ENCODE assay signal across 24 mouse cellular contexts in the genomic region with DNA sequence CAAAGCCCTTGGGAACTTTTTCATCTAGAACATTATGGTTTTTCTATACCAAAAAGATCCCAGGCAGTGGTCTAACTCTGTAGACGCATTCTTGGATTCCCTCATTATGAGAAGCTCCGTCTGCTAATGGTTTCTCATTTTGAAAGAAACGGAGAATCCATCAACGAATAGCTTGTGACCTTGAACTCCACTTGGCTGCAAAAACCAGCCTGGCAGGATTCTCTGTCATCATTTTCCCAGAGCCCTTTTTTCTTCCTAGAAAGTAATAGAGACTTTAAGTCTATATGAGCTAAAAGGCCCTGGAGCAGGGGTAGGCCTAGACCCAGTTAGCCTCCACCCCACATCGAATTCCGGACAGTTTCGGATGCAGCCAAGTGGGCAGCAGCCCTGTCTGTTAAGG. TPM values are rescaled to one million over a fixed set of nuclear protein-coding genes. Genes with fewer than 3 reads are reported as not detected.
DNase-seq lines count a peak whose midpoint lies in the region; ATAC-seq and TF ChIP-seq lines count a peak whose summit lies in the region.
"Had no signal": no experiment of that assay in that cellular context is flagged by ENCODE, and none has a peak within 500 bp of the region (broad histone marks: within the 10 kb centered on the region; RNA-seq: fewer than 3 reads in every experiment).

No protein-coding gene starts in this region.

- no peak for TF ChIP-seq EP300 in lung, postnatal 0 days (IDR thresholded peaks at IDR 0.05)

- no peak overlapping the region for H3K4me3 ChIP-seq in layer of hippocampus, adult 2 months
- H3K4me3 ChIP-seq in lung, postnatal 0 days (ENCODE audit: low read depth, low read length): no peak overlapping the region
- H3K4me3 ChIP-seq: forebrain, embryonic 13.5 days; heart, embryonic 13.5 days; liver, embryonic 15.5 days; midbrain, embryonic 10.5 days; midbrain, embryonic 15.5 days had no signal

- 57% methylated on average over 7 of the region's 7 CpGs for WGBS in lung, postnatal 0 days

- no peak for ATAC-seq in lung, postnatal 0 days
- ATAC-seq: forebrain, embryonic 13.5 days; midbrain, embryonic 15.5 days; Patski had no signal

- H3K9ac ChIP-seq in lung, postnatal 0 days (replicated peaks; ENCODE audit: low read depth): no peak overlapping the region
- H3K9ac ChIP-seq: forebrain, embryonic 13.5 days; heart, embryonic 13.5 days; hindbrain, embryonic 14.5 days; liver, embryonic 15.5 days; midbrain, embryonic 15.5 days had no signal

- H3K27ac ChIP-seq in layer of hippocampus, adult 2 months: peak overlapping the region; percentile 24; the same call in 1 of the 2 replicates
- H3K27ac ChIP-seq in lung, postnatal 0 days (ENCODE audit: low read length): no peak overlapping the region
- H3K27ac ChIP-seq: forebrain, embryonic 13.5 days; heart, embryonic 13.5 days; hindbrain, embryonic 14.5 days; liver, embryonic 15.5 days; midbrain, embryonic 10.5 days; midbrain, embryonic 15.5 days had no signal

- H3K27me3 ChIP-seq in lung, postnatal 0 days (replicated peaks; ENCODE audit: insufficient read depth, low read length): peaks cover 8% of the 10 kb centered on the region; the same call in 1 of the 2 replicates
- H3K27me3 ChIP-seq: forebrain, embryonic 13.5 days; midbrain, embryonic 15.5 days had no signal

- H3K4me2 ChIP-seq in lung, postnatal 0 days (replicated peaks; ENCODE audit: low read depth, low read length): no peak overlapping the region
- H3K4me2 ChIP-seq: forebrain, embryonic 13.5 days; heart, embryonic 13.5 days; hindbrain, embryonic 14.5 days; liver, embryonic 15.5 days; midbrain, embryonic 15.5 days had no signal

- H3K36me3 ChIP-seq in lung, postnatal 0 days (ENCODE audit: insufficient read depth, low read length): no peaks in the 10 kb centered on the region
- H3K36me3 ChIP-seq: heart, embryonic 13.5 days; liver, embryonic 15.5 days had no signal

- H3K9me3 ChIP-seq in lung, postnatal 0 days (ENCODE audit: low read length): no peaks in the 10 kb centered on the region
- H3K9me3 ChIP-seq: forebrain, embryonic 13.5 days; heart, embryonic 13.5 days; liver, embryonic 15.5 days; midbrain, embryonic 10.5 days; midbrain, embryonic 15.5 days had no signal

- TF ChIP-seq CTCF in layer of hippocampus, adult 2 months (conservative IDR thresholded peaks at IDR 0.05): no peak
- TF ChIP-seq CTCF in lung, postnatal 0 days (IDR thresholded peaks at IDR 0.05): no peak

- H3K4me1 ChIP-seq in lung, postnatal 0 days (ENCODE audit: insufficient read depth, low read depth, low read length): no peaks in the 10 kb centered on the region

- peak; percentile 24 for DNase-seq in cerebellum, adult 9-11 months
- DNase-seq in cerebellum, postnatal 10 days: no peak
- no peak for DNase-seq in layer of hippocampus, adult 2 months (ENCODE audit: low spot score in 2 of 2)
- no peak for DNase-seq in layer of hippocampus, adult 18-20 months (ENCODE audit: low spot score in 2 of 2)
- peak; percentile 27 for DNase-seq in lung, postnatal 10 days
- DNase-seq in lung, postnatal 0 days (ENCODE audit: low spot score): no peak
- DNase-seq: adrenal gland, postnatal 10 days; gastrocnemius, postnatal 10 days; kidney, adult 8-10 months; kidney, postnatal 25 days; layer of hippocampus, postnatal 36 days; left cerebral cortex, postnatal 4 days; liver; right cerebral cortex, adult 18-20 months; spleen, adult 18-20 months; thymus, adult 2 months; thymus, postnatal 36 days had no signal

RNA-seq across cellular contexts. Expression of a gene that starts 5.6 kb away (rescaled TPM):
- 1,000 to 10,000 TPM; 1,009 to 1,066 TPM for total RNA-seq in layer of hippocampus, adult 2 months (2021)
- total RNA-seq in layer of hippocampus, adult 18-20 months (2021): 100 to 1,000 TPM; 963 to 982 TPM
- polyA plus RNA-seq in lung, postnatal 0 days (2015; fragmentation: Nextera tagmentation; extraction: Ambion mirVana): 3.0 and 3.1 TPM in 2 replicates

Comparison
In these comparisons a context has a peak if more than half of its experiments do, and no peak if none do; other contexts are left out.
1. DNase-seq: peak in cerebellum, adult 9-11 months (single experiment) and lung, postnatal 10 days (single experiment); none in cerebellum, postnatal 10 days (0 of 2), layer of hippocampus, adult 2 months (0 of 2), layer of hippocampus, adult 18-20 months (0 of 2) and lung, postnatal 0 days (single experiment).